Mouse (Mus musculus) limb, embryonic 15.5 days (tissue): ENCODE data around the gene Ctdnep1. TPM values are rescaled to one million over a fixed set of nuclear protein-coding genes. Genes with fewer than 3 reads are reported as not detected.

Experiments
- ATAC-seq: fragments of 200-750 bp; cut with Nextera tagmentation; 2 replicates; pipeline ENCODE4 v1.8.0; 2017; ENCODE audit warnings: low read depth, moderate TSS enrichment; ENCODE audit not compliant: insufficient number of reproducible peaks, low FRiP score, low TSS enrichment
- H3K27ac ChIP-seq: fragments of 300-500 bp; sonication (generic); 2 replicates; pipeline ENCODE4 v1.5.1; 2015; ENCODE audit warnings: moderate library complexity, mild to moderate bottlenecking, inconsistent platforms
- H3K27me3 ChIP-seq: fragments of 300-500 bp; sonication (generic); 2 replicates; pipeline ENCODE4 v1.6.1; 2015; ENCODE audit warnings: inconsistent platforms
- H3K36me3 ChIP-seq: fragments of 300-500 bp; sonication (generic); 2 replicates; pipeline ENCODE4 v1.6.1; 2015; ENCODE audit warnings: inconsistent platforms
- H3K4me1 ChIP-seq: fragments of 300-500 bp; sonication (generic); 2 replicates; pipeline ENCODE4 v1.6.1; 2015; ENCODE audit warnings: inconsistent platforms
- H3K4me2 ChIP-seq: fragments of 300-500 bp; sonication (generic); 2 replicates; pipeline ENCODE4 v1.6.1; 2015; ENCODE audit warnings: mild to moderate bottlenecking, inconsistent platforms
- H3K4me3 ChIP-seq: fragments of 300-500 bp; sonication (generic); 2 replicates; pipeline ENCODE4 v1.5.1; 2015; ENCODE audit warnings: mild to moderate bottlenecking, inconsistent platforms
- H3K9ac ChIP-seq: fragments of 300-500 bp; sonication (generic); 2 replicates; pipeline ENCODE4 v1.6.1; 2015; ENCODE audit warnings: inconsistent platforms
- H3K9me3 ChIP-seq: fragments of 300-500 bp; sonication (generic); 2 replicates; pipeline ENCODE4 v1.6.1; 2016; ENCODE audit warnings: inconsistent platforms
- WGBS: fragments of 180-500 bp; shearing (Covaris S2); methylation state at CpG from one replicate; pipeline ENCODE4 v1.1.7; 2015; 5-methylcytosine and 5-hydroxymethylcytosine counted together
- polyA plus RNA-seq: library from polyadenylated mRNA; unstranded; fragments of >200 nt; fragmentation: Nextera tagmentation; extraction: Ambion mirVana; gene quantifications from 2 replicates; pipeline ENCODE4 v1.2.1, GENCODE M21; 2015

The Ctdnep1 gene
- polyA plus RNA-seq, 1 experiment from 2014 or later: 32.0 TPM

- H3K4me1 ChIP-seq: peaks cover 48% of the 10 kb centered on the region
- no peak overlapping the region for H3K9ac ChIP-seq
- H3K4me3 ChIP-seq: no peak overlapping the region
- H3K36me3 ChIP-seq: peaks cover 12% of the 10 kb centered on the region
- WGBS: 24% methylated on average over 9 of the region's 9 CpGs
- no peak overlapping the region for H3K27ac ChIP-seq
- H3K27me3 ChIP-seq: peaks cover 10% of the 10 kb centered on the region; the same call in 1 of the 2 replicates
- no peaks in the 10 kb centered on the region for H3K9me3 ChIP-seq
- H3K4me2 ChIP-seq: no peak overlapping the region
- ATAC-seq: no peak
Measured at GRCm38 (mm10) chr11:69938401-69938979, 42.5 kb upstream of the Ctdnep1 start.

- Histone ChIP-seq H3K9ac (no peak overlapping the region), H3K9me3 (no peaks in the 10 kb centered on the region), H3K4me3 (no peak overlapping the region), H3K4me1 (peaks cover 44% of the 10 kb centered on the region), H3K27me3 (peaks cover 10% of the 10 kb centered on the region; the same call in 1 of the 2 replicates), H3K4me2 (no peak overlapping the region), H3K36me3 (peaks cover 17% of the 10 kb centered on the region), H3K27ac (no peak overlapping the region)
- ATAC-seq: no peak
- 57% methylated on average over 5 of the region's 5 CpGs for WGBS
Measured at GRCm38 (mm10) chr11:69939181-69939580, 41.8 kb upstream of the Ctdnep1 start.

GRCm38 (mm10) chr11:69939731-69940130 is 41.2 kb upstream of the Ctdnep1 start:
- Histone ChIP-seq H3K4me2 (no peak overlapping the region), H3K9ac (no peak overlapping the region), H3K36me3 (peaks cover 22% of the 10 kb centered on the region), H3K9me3 (no peaks in the 10 kb centered on the region), H3K4me1 (peaks cover 40% of the 10 kb centered on the region), H3K4me3 (no peak overlapping the region), H3K27ac (no peak overlapping the region), H3K27me3 (peaks cover 10% of the 10 kb centered on the region; the same call in 1 of the 2 replicates)
- 94% methylated on average over 17 of the region's 17 CpGs for WGBS
- no peak for ATAC-seq

- H3K4me2 ChIP-seq: no peak overlapping the region
- peaks cover 6% of the 10 kb centered on the region; the same call in 1 of the 2 replicates for H3K27me3 ChIP-seq
- H3K9ac ChIP-seq: no peak overlapping the region
- peaks cover 30% of the 10 kb centered on the region for H3K36me3 ChIP-seq
- peaks cover 32% of the 10 kb centered on the region for H3K4me1 ChIP-seq
- WGBS: 81% methylated on average over 4 of the region's 4 CpGs
- no peaks in the 10 kb centered on the region for H3K9me3 ChIP-seq
- no peak for ATAC-seq
- H3K27ac ChIP-seq: no peak overlapping the region
- no peak overlapping the region for H3K4me3 ChIP-seq
Measured at GRCm38 (mm10) chr11:69940962-69941361, 40.0 kb upstream of the Ctdnep1 start.

DNA sequence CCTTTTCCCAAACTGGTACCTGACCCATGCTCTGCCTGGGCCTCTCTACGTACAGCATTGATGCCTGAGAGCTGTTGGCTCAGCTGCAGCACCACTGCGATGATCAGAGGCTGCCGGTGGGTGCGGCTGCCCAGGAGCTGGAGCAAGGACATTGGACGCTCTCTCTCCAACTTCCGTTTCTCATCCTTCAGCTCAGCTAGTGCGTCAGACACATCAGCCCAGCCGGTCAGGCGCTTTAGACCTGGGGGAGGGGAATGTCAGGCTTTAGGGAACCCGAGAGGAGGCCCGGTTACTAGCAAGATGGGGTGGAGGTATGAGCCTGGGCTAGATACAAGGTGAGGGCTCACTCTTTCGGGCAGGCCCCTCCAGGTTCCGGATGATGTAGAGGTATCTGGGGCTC is 35.7 kb upstream of the Ctdnep1 start:
- WGBS: 79% methylated on average over 13 of the region's 13 CpGs
- Histone ChIP-seq H3K27me3 (no peaks in the 10 kb centered on the region), H3K4me3 (no peak overlapping the region), H3K27ac (no peak overlapping the region), H3K4me2 (no peak overlapping the region), H3K36me3 (peaks cover 30% of the 10 kb centered on the region), H3K4me1 (peaks cover 27% of the 10 kb centered on the region), H3K9me3 (no peaks in the 10 kb centered on the region), H3K9ac (no peak overlapping the region)
- no peak for ATAC-seq

- Histone ChIP-seq H3K27ac (no peak overlapping the region), H3K9me3 (no peaks in the 10 kb centered on the region), H3K4me1 (peaks cover 27% of the 10 kb centered on the region), H3K36me3 (peaks cover 30% of the 10 kb centered on the region), H3K4me3 (0 out of 2 replicates have a peak overlapping the region, but pooled peaks have one; percentile 56), H3K4me2 (peak overlapping the region; percentile 70), H3K27me3 (no peaks in the 10 kb centered on the region), H3K9ac (no peak overlapping the region)
- WGBS: 86% methylated on average over 18 of the region's 18 CpGs
- ATAC-seq: no peak
Measured at GRCm38 (mm10) chr11:69945997-69946891, 34.7 kb upstream of the Ctdnep1 start.

- Histone ChIP-seq H3K27me3 (no peaks in the 10 kb centered on the region), H3K27ac (peak overlapping the region; percentile 86), H3K4me2 (peak overlapping the region; percentile 70), H3K9ac (peak overlapping the region; percentile 29; the same call in 1 of the 2 replicates), H3K4me3 (peak overlapping the region; percentile 56), H3K36me3 (peaks cover 28% of the 10 kb centered on the region), H3K4me1 (peaks cover 27% of the 10 kb centered on the region), H3K9me3 (no peaks in the 10 kb centered on the region)
- peak; percentile 43; the same call in 1 of the 2 replicates for ATAC-seq
- 3% methylated on average over 28 of the region's 29 CpGs for WGBS
Measured at GRCm38 (mm10) chr11:69947337-69948065, 33.5 kb upstream of the Ctdnep1 start.

- H3K27me3 ChIP-seq: no peaks in the 10 kb centered on the region
- H3K4me1 ChIP-seq: peaks cover 27% of the 10 kb centered on the region
- peak within 1 kb of the TSS; percentile 56 for H3K4me3 ChIP-seq
- peak; percentile 90 for ATAC-seq
- H3K27ac ChIP-seq: peak within 1 kb of the TSS; percentile 86
- peak within 1 kb of the TSS; percentile 70 for H3K4me2 ChIP-seq
- peaks cover 21% of the 10 kb centered on the region for H3K36me3 ChIP-seq
- under 1% methylated on average over 33 of the region's 34 CpGs for WGBS
- H3K9ac ChIP-seq: peak within 1 kb of the TSS; percentile 29; the same call in 1 of the 2 replicates
- H3K9me3 ChIP-seq: no peaks in the 10 kb centered on the region
Measured at GRCm38 (mm10) chr11:69948066-69948762, 32.7 kb upstream of the Ctdnep1 start, which contains the start of gene Slc2a4. Slc2a4 (minus strand) TSS chr11:69948188.

DNA sequence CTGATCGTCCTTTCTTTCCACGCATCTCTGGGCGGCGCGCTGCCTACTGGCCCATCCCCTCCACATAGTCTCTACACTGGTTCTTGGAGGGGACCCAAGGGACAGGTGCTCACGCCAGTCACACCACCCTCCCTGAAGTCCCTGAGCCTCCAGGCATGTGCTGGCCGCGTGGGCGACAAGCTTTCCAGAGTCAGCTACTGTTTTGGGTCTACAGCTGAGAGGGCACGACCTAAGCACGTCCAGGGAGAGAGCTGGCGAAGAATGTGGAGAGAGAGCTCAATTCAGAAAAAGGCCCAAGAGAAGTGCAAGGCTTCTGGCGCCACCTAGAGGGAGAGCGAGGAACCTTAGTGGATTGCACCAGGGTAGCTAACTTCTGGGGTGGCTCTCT is 32.2 kb upstream of the Ctdnep1 start:
- Histone ChIP-seq H3K4me1 (peaks cover 27% of the 10 kb centered on the region), H3K36me3 (peaks cover 18% of the 10 kb centered on the region), H3K9me3 (no peaks in the 10 kb centered on the region), H3K4me2 (peak overlapping the region; percentile 70), H3K27ac (peak overlapping the region; percentile 86), H3K9ac (peak overlapping the region; percentile 27; the same call in 1 of the 2 replicates), H3K27me3 (no peaks in the 10 kb centered on the region), H3K4me3 (peak overlapping the region; percentile 56)
- WGBS: 1% methylated on average over 14 of the region's 14 CpGs
- ATAC-seq: peak; percentile 45

GRCm38 (mm10) chr11:69950807-69951459 is 30.0 kb upstream of the Ctdnep1 start:
- WGBS: 37% methylated on average over 4 of the region's 4 CpGs
- Histone ChIP-seq H3K27me3 (no peaks in the 10 kb centered on the region), H3K27ac (no peak overlapping the region), H3K36me3 (no peaks in the 10 kb centered on the region), H3K4me1 (peaks cover 27% of the 10 kb centered on the region), H3K4me2 (no peak overlapping the region), H3K9me3 (no peaks in the 10 kb centered on the region), H3K9ac (no peak overlapping the region), H3K4me3 (no peak overlapping the region)
- no peak for ATAC-seq

GRCm38 (mm10) chr11:69952274-69952673 is 28.7 kb upstream of the Ctdnep1 start:
- 37% methylated on average over 1 of the region's 1 CpGs for WGBS
- ATAC-seq: no peak
- H3K9me3 ChIP-seq: no peaks in the 10 kb centered on the region
- H3K27ac ChIP-seq: no peak overlapping the region
- no peaks in the 10 kb centered on the region for H3K27me3 ChIP-seq
- H3K36me3 ChIP-seq: no peaks in the 10 kb centered on the region
- peaks cover 14% of the 10 kb centered on the region for H3K4me1 ChIP-seq
- no peak overlapping the region for H3K4me2 ChIP-seq
- H3K4me3 ChIP-seq: no peak overlapping the region
- no peak overlapping the region for H3K9ac ChIP-seq
